Mouse (Mus musculus): ENCODE measurements around the gene Evpl.

Evpl gene

GRCm38 (mm10) chr11:116213877-116214510 is 23.9 kb downstream of the Evpl start:
- no peak for DNase-seq (ENCODE audit: low spot score in 2 of 2)

- DNase-seq (ENCODE audit: low spot score in 2 of 2), result no peak
Observed at GRCm38 (mm10) chr11:116212847-116213246, 25.0 kb downstream of the Evpl start.

GRCm38 (mm10) chr11:116210696-116211095 is 27.2 kb downstream of the Evpl start:
- DNase-seq (ENCODE audit: low spot score in 2 of 2), result no peak

GRCm38 (mm10) chr11:116209257-116209656 is 28.6 kb downstream of the Evpl start:
- no peak for DNase-seq (ENCODE audit: low spot score in 2 of 2)

- DNase-seq (ENCODE audit: low spot score in 2 of 2), result no peak
Observed at GRCm38 (mm10) chr11:116208660-116209059, 29.2 kb downstream of the Evpl start.

- no peak for DNase-seq (ENCODE audit: low spot score in 2 of 2)
Observed at GRCm38 (mm10) chr11:116206678-116207077, 31.2 kb downstream of the Evpl start.

GRCm38 (mm10) chr11:116203150-116203549 is 34.7 kb downstream of the Evpl start:
- no peak for DNase-seq (ENCODE audit: low spot score in 2 of 2)

GRCm38 (mm10) chr11:116201151-116201550 is 36.7 kb downstream of the Evpl start:
- DNase-seq (ENCODE audit: low spot score in 2 of 2), result no peak

GRCm38 (mm10) chr11:116198639-116199531 is 39.0 kb downstream of the Evpl start, which contains the start of the genes Ten1 and Acox1:
Gene Ten1 (plus strand): TSS chr11:116198855.
Gene Acox1 (minus strand): TSS chr11:116199045.
- peak; percentile 90 to 92 for DNase-seq (ENCODE audit: low spot score in 2 of 2)

- no peak for DNase-seq (ENCODE audit: low spot score in 2 of 2)
Observed at GRCm38 (mm10) chr11:116198132-116198531, 39.7 kb downstream of the Evpl start.

- DNase-seq (ENCODE audit: low spot score in 2 of 2), result no peak
Observed at GRCm38 (mm10) chr11:116197584-116197906, 40.3 kb downstream of the Evpl start.

- no peak for DNase-seq (ENCODE audit: low spot score in 2 of 2)
Observed at GRCm38 (mm10) chr11:116196866-116197583, 40.9 kb downstream of the Evpl start.

- DNase-seq (ENCODE audit: low spot score in 2 of 2), result no peak
Observed at GRCm38 (mm10) chr11:116196336-116196735, 41.5 kb downstream of the Evpl start.

- no peak for DNase-seq (ENCODE audit: low spot score in 2 of 2)
Observed at GRCm38 (mm10) chr11:116195252-116195651, 42.6 kb downstream of the Evpl start.

- no peak for DNase-seq (ENCODE audit: low spot score in 2 of 2)
Observed at GRCm38 (mm10) chr11:116194619-116195018, 43.3 kb downstream of the Evpl start.

- DNase-seq (ENCODE audit: low spot score in 2 of 2), result no peak
Observed at GRCm38 (mm10) chr11:116187226-116187930, 50.5 kb downstream of the Evpl start.

GRCm38 (mm10) chr11:116186360-116186759 is 51.5 kb downstream of the Evpl start:
- DNase-seq (ENCODE audit: low spot score in 2 of 2), result no peak

GRCm38 (mm10) chr11:116185836-116186235 is 52.0 kb downstream of the Evpl start:
- no peak for DNase-seq (ENCODE audit: low spot score in 2 of 2)

GRCm38 (mm10) chr11:116178411-116179121 is 59.3 kb downstream of the Evpl start:
- no peak for DNase-seq (ENCODE audit: low spot score in 2 of 2)

GRCm38 (mm10) chr11:116176010-116176409 is 61.9 kb downstream of the Evpl start:
- DNase-seq (ENCODE audit: low spot score in 2 of 2), result no peak
